Mouse (Mus musculus): Measurements from ENCODE around the gene Dach1. TPM values are rescaled to one million over a fixed set of nuclear protein-coding genes. Genes with fewer than 3 reads are reported as not detected.

Dach1 gene
- polyA plus RNA-seq, 1 experiment from 2014 or later = 0.18 TPM

GRCm38 (mm10) chr14:98072647-98073420 is 96.7 kb downstream of the Dach1 start:
- WGBS (ENCODE audit: insufficient replicate concordance) = 64% methylated on average over 11 of the region's 11 CpGs
- no peak overlapping the region for H3K9ac ChIP-seq
- ATAC-seq (ENCODE audit: low read depth) (no peak), DNase-seq (no peak)
- H3K27me3 ChIP-seq = no peaks in the 10 kb centered on the region
- no peak overlapping the region for H3K4me2 ChIP-seq
- H3K4me3 ChIP-seq (replicated peaks) = no peak overlapping the region
- H3K4me1 ChIP-seq (replicated peaks) = no peaks in the 10 kb centered on the region
- H3K27ac ChIP-seq = no peak overlapping the region
- no peaks in the 10 kb centered on the region for H3K9me3 ChIP-seq (replicated peaks)
- no peaks in the 10 kb centered on the region for H3K36me3 ChIP-seq

- Histone ChIP-seq H3K27me3 (no peaks in the 10 kb centered on the region), H3K36me3 (no peaks in the 10 kb centered on the region), H3K4me2 (no peak overlapping the region), H3K27ac (no peak overlapping the region), H3K9me3 (replicated peaks) (no peaks in the 10 kb centered on the region), H3K4me1 (replicated peaks) (no peaks in the 10 kb centered on the region), H3K9ac (no peak overlapping the region), H3K4me3 (replicated peaks) (no peak overlapping the region)
- WGBS (ENCODE audit: insufficient replicate concordance) = 45% methylated on average over 4 of the region's 4 CpGs
- ATAC-seq (ENCODE audit: low read depth) = no peak
- no peak for DNase-seq
Measured at GRCm38 (mm10) chr14:98071877-98072276, 97.7 kb downstream of the Dach1 start.

GRCm38 (mm10) chr14:98067273-98067905 is 102.2 kb downstream of the Dach1 start:
- Histone ChIP-seq H3K9ac (no peak overlapping the region), H3K27me3 (no peaks in the 10 kb centered on the region), H3K4me3 (replicated peaks) (no peak overlapping the region), H3K4me1 (replicated peaks) (no peaks in the 10 kb centered on the region), H3K36me3 (no peaks in the 10 kb centered on the region), H3K4me2 (no peak overlapping the region), H3K27ac (no peak overlapping the region), H3K9me3 (replicated peaks) (no peaks in the 10 kb centered on the region)
- no peak for ATAC-seq (ENCODE audit: low read depth)
- DNase-seq = no peak
- WGBS (ENCODE audit: insufficient replicate concordance) = 60% methylated on average over 4 of the region's 4 CpGs

GRCm38 (mm10) chr14:98064190-98064589 is 105.4 kb downstream of the Dach1 start:
- no peak overlapping the region for H3K4me3 ChIP-seq (replicated peaks)
- H3K36me3 ChIP-seq = no peaks in the 10 kb centered on the region
- H3K4me2 ChIP-seq = no peak overlapping the region
- H3K27me3 ChIP-seq = no peaks in the 10 kb centered on the region
- whole genome bisulfite sequencing (ENCODE audit: insufficient replicate concordance) = 80% methylated on average over 2 of the region's 2 CpGs
- DNase-seq (no peak), ATAC-seq (ENCODE audit: low read depth) (no peak)
- no peak overlapping the region for H3K27ac ChIP-seq
- H3K4me1 ChIP-seq (replicated peaks) = no peaks in the 10 kb centered on the region
- H3K9me3 ChIP-seq (replicated peaks) = no peaks in the 10 kb centered on the region
- H3K9ac ChIP-seq = no peak overlapping the region

- Histone ChIP-seq H3K27ac (no peak overlapping the region), H3K4me1 (replicated peaks) (no peaks in the 10 kb centered on the region), H3K9ac (no peak overlapping the region), H3K9me3 (replicated peaks) (no peaks in the 10 kb centered on the region), H3K36me3 (no peaks in the 10 kb centered on the region), H3K4me3 (replicated peaks) (no peak overlapping the region), H3K4me2 (no peak overlapping the region), H3K27me3 (no peaks in the 10 kb centered on the region)
- DNase-seq (no peak), ATAC-seq (ENCODE audit: low read depth) (no peak)
- WGBS (ENCODE audit: insufficient replicate concordance) = 29% methylated on average over 2 of the region's 2 CpGs
Measured at GRCm38 (mm10) chr14:98049329-98049728, 120.2 kb downstream of the Dach1 start.

- no peaks in the 10 kb centered on the region for H3K36me3 ChIP-seq
- DNase-seq = no peak
- H3K4me2 ChIP-seq = no peak overlapping the region
- no peak for ATAC-seq (ENCODE audit: low read depth)
- H3K9ac ChIP-seq = no peak overlapping the region
- 69% methylated on average over 2 of the region's 2 CpGs for WGBS (ENCODE audit: insufficient replicate concordance)
- no peaks in the 10 kb centered on the region for H3K27me3 ChIP-seq
- H3K27ac ChIP-seq = no peak overlapping the region
- H3K9me3 ChIP-seq (replicated peaks) = no peaks in the 10 kb centered on the region
- no peak overlapping the region for H3K4me3 ChIP-seq (replicated peaks)
- H3K4me1 ChIP-seq (replicated peaks) = no peaks in the 10 kb centered on the region
Measured at GRCm38 (mm10) chr14:98048403-98048802, 121.2 kb downstream of the Dach1 start.

GRCm38 (mm10) chr14:98047670-98048069 is 121.9 kb downstream of the Dach1 start:
- no peak overlapping the region for H3K27ac ChIP-seq
- H3K4me3 ChIP-seq (replicated peaks) = no peak overlapping the region
- no peaks in the 10 kb centered on the region for H3K36me3 ChIP-seq
- DNase-seq (no peak), ATAC-seq (ENCODE audit: low read depth) (no peak)
- WGBS (ENCODE audit: insufficient replicate concordance) = 69% methylated on average over 3 of the region's 3 CpGs
- H3K9ac ChIP-seq = no peak overlapping the region
- no peaks in the 10 kb centered on the region for H3K4me1 ChIP-seq (replicated peaks)
- no peak overlapping the region for H3K4me2 ChIP-seq
- no peaks in the 10 kb centered on the region for H3K27me3 ChIP-seq
- no peaks in the 10 kb centered on the region for H3K9me3 ChIP-seq (replicated peaks)

GRCm38 (mm10) chr14:98046960-98047359 is 122.6 kb downstream of the Dach1 start:
- Histone ChIP-seq H3K4me2 (no peak overlapping the region), H3K36me3 (no peaks in the 10 kb centered on the region), H3K27me3 (no peaks in the 10 kb centered on the region), H3K9ac (no peak overlapping the region), H3K27ac (no peak overlapping the region), H3K9me3 (replicated peaks) (no peaks in the 10 kb centered on the region), H3K4me1 (replicated peaks) (no peaks in the 10 kb centered on the region), H3K4me3 (replicated peaks) (no peak overlapping the region)
- no peak for ATAC-seq (ENCODE audit: low read depth)
- no peak for DNase-seq

GRCm38 (mm10) chr14:98038524-98038923 is 131.0 kb downstream of the Dach1 start:
- no peak for DNase-seq
- WGBS (ENCODE audit: insufficient replicate concordance) = 48% methylated on average over 1 of the region's 1 CpGs

GRCm38 (mm10) chr14:98037175-98037574 is 132.4 kb downstream of the Dach1 start:
- Histone ChIP-seq H3K36me3 (no peaks in the 10 kb centered on the region), H3K4me2 (no peak overlapping the region), H3K27me3 (no peaks in the 10 kb centered on the region), H3K4me1 (replicated peaks) (no peaks in the 10 kb centered on the region), H3K9me3 (replicated peaks) (no peaks in the 10 kb centered on the region), H3K27ac (no peak overlapping the region), H3K4me3 (replicated peaks) (no peak overlapping the region), H3K9ac (no peak overlapping the region)
- 63% methylated on average over 3 of the region's 3 CpGs for WGBS (ENCODE audit: insufficient replicate concordance)
- DNase-seq (no peak), ATAC-seq (ENCODE audit: low read depth) (no peak)

More at GRCm38 (mm10) chr14:98038524-98038923, 131.0 kb downstream of the Dach1 start:
- Histone ChIP-seq H3K27ac (no peak overlapping the region), H3K27me3 (no peaks in the 10 kb centered on the region), H3K4me2 (no peak overlapping the region), H3K9ac (no peak overlapping the region), H3K4me3 (replicated peaks) (no peak overlapping the region), H3K36me3 (no peaks in the 10 kb centered on the region), H3K9me3 (replicated peaks) (no peaks in the 10 kb centered on the region), H3K4me1 (replicated peaks) (no peaks in the 10 kb centered on the region)
- no peak for ATAC-seq (ENCODE audit: low read depth)

GRCm38 (mm10) chr14:98035261-98035660 is 134.3 kb downstream of the Dach1 start:
- Histone ChIP-seq H3K4me2 (no peak overlapping the region), H3K27ac (no peak overlapping the region), H3K4me3 (replicated peaks) (no peak overlapping the region), H3K36me3 (no peaks in the 10 kb centered on the region), H3K4me1 (replicated peaks) (no peaks in the 10 kb centered on the region), H3K9me3 (replicated peaks) (no peaks in the 10 kb centered on the region), H3K27me3 (no peaks in the 10 kb centered on the region), H3K9ac (no peak overlapping the region)
- 7% methylated on average over 1 of the region's 1 CpGs for WGBS (ENCODE audit: insufficient replicate concordance)
- DNase-seq (no peak), ATAC-seq (ENCODE audit: low read depth) (no peak)

- Histone ChIP-seq H3K4me1 (replicated peaks) (no peaks in the 10 kb centered on the region), H3K9me3 (replicated peaks) (no peaks in the 10 kb centered on the region), H3K4me2 (no peak overlapping the region), H3K36me3 (no peaks in the 10 kb centered on the region), H3K9ac (no peak overlapping the region), H3K27me3 (no peaks in the 10 kb centered on the region), H3K27ac (no peak overlapping the region), H3K4me3 (replicated peaks) (no peak overlapping the region)
- DNase-seq (no peak), ATAC-seq (ENCODE audit: low read depth) (no peak)
- WGBS (ENCODE audit: insufficient replicate concordance) = 53% methylated on average over 4 of the region's 4 CpGs
Measured at GRCm38 (mm10) chr14:98023540-98023939, 146.0 kb downstream of the Dach1 start.

Measured in liver, embryonic 13.5 days (tissue).